Mouse (Mus musculus): ENCODE measurements around the gene 0610040J01Rik. TPM values are rescaled to one million over a fixed set of nuclear protein-coding genes. Genes with fewer than 3 reads are reported as not detected.

The 0610040J01Rik gene
- 52.6 and 60.5 TPM in 2 replicates for polyA plus RNA-seq (2012; rRNA removed)

GRCm38 (mm10) chr5:63811819-63812508 is at the start of gene 0610040J01Rik:
TSS of gene 0610040J01Rik (plus strand) at chr5:63812363.

Other genes starting within 250 kb of the 0610040J01Rik start
- gene Nwd2, start 163.3 kb upstream of the 0610040J01Rik start, polyA plus RNA-seq (2012; rRNA removed), result not detected in 2 replicates
- 6.8 and 10.8 TPM in 2 replicates for gene Rell1, start 156.5 kb downstream of the 0610040J01Rik start, polyA plus RNA-seq (2012; rRNA removed)

Data from stomach, adult 2 months (tissue).